Mouse (Mus musculus) right cerebral cortex, postnatal 4 days (tissue): ENCODE data around the gene Slc45a3.
A peak's percentile ranks its signal among the peaks of the same experiment; 100 is the strongest.

Source experiments
- DNase-seq: peaks from one replicate; pipeline ENCODE4 v3.0.0-alpha.2; 2022

Gene Slc45a3

GRCm38 (mm10) chr1:131962606-131963084 lies at the start of gene Slc45a3:
Gene Slc45a3, plus strand, starts transcription at chr1:131962967.
- peak; percentile 45 for DNase-seq

GRCm38 (mm10) chr1:131917634-131918033 lies 45.1 kb upstream of the Slc45a3 start:
- DNase-seq, result no peak

- no peak for DNase-seq
These were observed 43.7 kb upstream of the Slc45a3 start for GRCm38 (mm10) chr1:131919052-131919451.

GRCm38 (mm10) chr1:131922100-131922499 lies 40.7 kb upstream of the Slc45a3 start:
- DNase-seq, result no peak

- DNase-seq, result no peak
These were observed 29.3 kb upstream of the Slc45a3 start for GRCm38 (mm10) chr1:131933471-131933870.

GRCm38 (mm10) chr1:131937659-131938305 lies 25.0 kb upstream of the Slc45a3 start:
- peak; percentile 69 for DNase-seq

- DNase-seq, result peak; percentile 27
These were observed 24.0 kb upstream of the Slc45a3 start for GRCm38 (mm10) chr1:131938811-131939210.

- no peak for DNase-seq
These were observed 22.0 kb upstream of the Slc45a3 start for GRCm38 (mm10) chr1:131940711-131941244.

GRCm38 (mm10) chr1:131941501-131941900 lies 21.3 kb upstream of the Slc45a3 start:
- no peak for DNase-seq

GRCm38 (mm10) chr1:131942621-131943590 lies 19.9 kb upstream of the Slc45a3 start:
- no peak for DNase-seq

- DNase-seq, result no peak
These were observed 16.9 kb upstream of the Slc45a3 start for GRCm38 (mm10) chr1:131945674-131946440.

GRCm38 (mm10) chr1:131946462-131947215 lies 16.1 kb upstream of the Slc45a3 start:
- no peak for DNase-seq

GRCm38 (mm10) chr1:131947997-131948525 lies 14.7 kb upstream of the Slc45a3 start:
- no peak for DNase-seq

GRCm38 (mm10) chr1:131954242-131954865 lies 8.4 kb upstream of the Slc45a3 start:
- DNase-seq, result no peak

- DNase-seq, result no peak
These were observed 7.5 kb upstream of the Slc45a3 start for GRCm38 (mm10) chr1:131955131-131955757.

- no peak for DNase-seq
These were observed 5.4 kb upstream of the Slc45a3 start for GRCm38 (mm10) chr1:131957416-131957815.

- DNase-seq, result no peak
These were observed 1.8 kb upstream of the Slc45a3 start for GRCm38 (mm10) chr1:131961004-131961403.

GRCm38 (mm10) chr1:131963085-131963951 lies 551 bp downstream of the Slc45a3 start:
- DNase-seq, result no peak

- no peak for DNase-seq
These were observed 1.3 kb downstream of the Slc45a3 start for GRCm38 (mm10) chr1:131964100-131964499.

GRCm38 (mm10) chr1:131964580-131964979 lies 1.8 kb downstream of the Slc45a3 start:
- DNase-seq, result no peak
